Mouse (Mus musculus): ENCODE data around the gene Npas3. TPM values are rescaled to one million over a fixed set of nuclear protein-coding genes. Genes with fewer than 3 reads are reported as not detected.
"Not testable (repeated sequence)": the region's sequence is repeated elsewhere in the genome, so short reads cannot be mapped to it uniquely, and the experiment has no call there.

The Npas3 gene
- polyA plus RNA-seq, 1 experiment from 2014 or later = 0.16 TPM

DNA sequence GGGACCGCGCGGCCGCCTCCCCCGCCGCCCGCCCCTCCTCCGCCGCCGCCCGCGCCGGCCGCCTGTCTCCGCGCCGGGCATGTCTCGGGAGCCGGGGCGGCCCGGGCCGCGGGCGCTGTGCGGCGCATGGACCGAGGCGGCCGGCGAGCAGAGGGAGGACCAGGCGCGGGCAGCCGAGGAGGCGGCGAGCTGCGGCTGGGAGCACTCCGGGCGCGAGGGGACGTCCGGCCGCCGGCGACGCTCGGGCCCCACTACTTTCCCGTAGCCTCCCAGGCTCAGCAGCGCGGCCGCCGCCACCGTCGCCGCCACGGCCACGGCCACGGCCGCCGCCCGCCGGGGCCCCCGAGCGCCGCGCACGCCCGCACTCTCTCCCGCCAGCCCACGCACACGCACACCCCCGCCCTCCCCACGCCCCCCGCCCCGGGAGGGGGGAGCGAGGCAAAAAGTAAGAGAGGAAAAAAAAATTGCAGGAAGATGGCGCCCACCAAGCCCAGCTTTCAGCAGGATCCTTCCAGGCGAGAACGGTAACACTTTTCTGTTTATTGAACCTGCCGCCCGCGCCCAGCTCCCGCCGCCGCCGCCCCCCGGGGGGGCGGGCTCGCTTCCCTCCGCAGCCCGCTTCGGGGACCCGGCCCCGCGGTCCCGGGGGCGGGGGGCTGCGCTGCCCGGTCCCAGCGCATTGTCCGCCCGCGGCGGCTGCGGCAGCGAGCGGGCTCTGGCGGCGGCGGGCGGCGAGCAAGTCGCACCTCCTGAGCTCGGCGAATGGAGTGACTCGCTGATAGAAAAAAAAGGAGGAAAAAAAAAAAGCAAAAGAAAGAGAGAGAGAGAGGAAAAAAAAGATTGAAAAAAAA, 4.3 kb downstream of the Npas3 start:
- Histone ChIP-seq H3K9ac (peak overlapping the region; percentile 50), H3K4me3 (replicated peaks) (peak overlapping the region; percentile 62), H3K4me1 (replicated peaks) (no peaks in the 10 kb centered on the region), H3K27ac (no peak overlapping the region; the same call in none of the 2 replicates), H3K36me3 (no peaks in the 10 kb centered on the region), H3K27me3 (peaks cover 81% of the 10 kb centered on the region), H3K9me3 (replicated peaks) (no peaks in the 10 kb centered on the region), H3K4me2 (peak overlapping the region; percentile 72)
- ATAC-seq (ENCODE audit: low read depth) (peak; percentile 23; the same call in 1 of the 2 replicates), DNase-seq (no peak)
- WGBS (ENCODE audit: insufficient replicate concordance) = under 1% methylated on average over 77 of the region's 115 CpGs

GRCm38 (mm10) chr12:53253461-53254159, 5.1 kb downstream of the Npas3 start:
- Histone ChIP-seq H3K4me1 (replicated peaks) (no peaks in the 10 kb centered on the region), H3K4me3 (replicated peaks) (peak overlapping the region; percentile 62), H3K27ac (no peak overlapping the region), H3K27me3 (peaks cover 73% of the 10 kb centered on the region), H3K4me2 (peak overlapping the region; percentile 72), H3K9ac (no peak overlapping the region), H3K36me3 (no peaks in the 10 kb centered on the region), H3K9me3 (replicated peaks) (no peaks in the 10 kb centered on the region)
- 1% methylated on average over 26 of the region's 32 CpGs for WGBS (ENCODE audit: insufficient replicate concordance)
- no peak for ATAC-seq (ENCODE audit: low read depth)
- DNase-seq = no peak

- H3K4me1 ChIP-seq (replicated peaks) = no peaks in the 10 kb centered on the region
- no peak overlapping the region for H3K9ac ChIP-seq
- H3K27ac ChIP-seq = no peak overlapping the region
- no peaks in the 10 kb centered on the region for H3K36me3 ChIP-seq
- DNase-seq (no peak), ATAC-seq (ENCODE audit: low read depth) (no peak)
- H3K4me3 ChIP-seq (replicated peaks) = no peak overlapping the region
- H3K9me3 ChIP-seq (replicated peaks) = no peaks in the 10 kb centered on the region
- peaks cover 68% of the 10 kb centered on the region for H3K27me3 ChIP-seq
- peak overlapping the region; percentile 72; the same call in 1 of the 2 replicates for H3K4me2 ChIP-seq
- 9% methylated on average over 6 of the region's 6 CpGs for WGBS (ENCODE audit: insufficient replicate concordance)
These were observed 5.6 kb downstream of the Npas3 start for GRCm38 (mm10) chr12:53254160-53254480.

GRCm38 (mm10) chr12:53274502-53274901, 26.0 kb downstream of the Npas3 start:
- not testable (repeated sequence) for H3K27me3 ChIP-seq; H3K9ac ChIP-seq; H3K4me2 ChIP-seq; H3K4me3 ChIP-seq (replicated peaks); H3K36me3 ChIP-seq; DNase-seq; H3K27ac ChIP-seq; H3K9me3 ChIP-seq (replicated peaks); H3K4me1 ChIP-seq (replicated peaks); ATAC-seq (ENCODE audit: low read depth)

DNA sequence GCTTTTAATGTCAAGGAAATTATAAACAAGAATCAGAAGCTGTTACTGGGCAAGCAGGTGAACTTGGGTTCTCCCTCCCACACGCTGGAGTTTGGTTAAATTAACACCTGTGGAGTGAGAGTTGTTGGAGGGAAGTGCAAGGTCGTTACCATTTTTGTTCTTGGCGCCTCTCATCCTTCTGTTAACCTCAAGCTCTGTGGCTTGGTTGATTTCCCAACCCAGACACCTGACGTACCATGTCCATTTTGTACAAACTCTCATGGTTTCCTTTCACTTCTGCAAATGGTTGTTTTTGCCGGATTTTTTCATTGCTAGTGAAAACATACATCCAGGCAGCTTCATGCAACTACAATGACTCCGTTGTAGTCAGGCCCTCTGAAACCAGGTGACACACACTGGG, 28.9 kb downstream of the Npas3 start:
- Histone ChIP-seq H3K9ac (no peak overlapping the region), H3K4me3 (replicated peaks) (no peak overlapping the region), H3K4me2 (no peak overlapping the region), H3K36me3 (no peaks in the 10 kb centered on the region), H3K9me3 (replicated peaks) (no peaks in the 10 kb centered on the region), H3K4me1 (replicated peaks) (no peaks in the 10 kb centered on the region), H3K27me3 (no peaks in the 10 kb centered on the region), H3K27ac (no peak overlapping the region)
- WGBS (ENCODE audit: insufficient replicate concordance) = 42% methylated on average over 6 of the region's 6 CpGs
- ATAC-seq (ENCODE audit: low read depth) = no peak
- no peak for DNase-seq

DNA sequence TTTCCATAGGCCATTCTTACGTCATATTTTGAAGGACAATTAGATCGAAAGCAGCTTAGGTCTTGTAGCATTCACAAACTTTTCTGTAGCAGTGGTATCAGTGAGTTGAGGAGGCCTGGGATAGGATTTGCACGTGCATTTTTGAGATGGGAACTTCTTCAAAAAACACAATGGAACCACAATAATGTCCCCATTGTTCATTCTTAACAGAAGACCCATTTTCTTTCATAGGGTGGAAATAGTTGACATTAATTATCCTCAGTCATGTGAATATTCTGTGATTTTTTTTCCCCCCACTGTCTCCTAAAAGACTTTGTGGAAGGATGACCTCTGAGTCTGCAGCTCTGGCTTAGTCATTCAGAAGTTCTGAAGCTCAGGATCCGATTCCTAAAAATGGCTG, 41.9 kb downstream of the Npas3 start:
- H3K9me3 ChIP-seq (replicated peaks) = no peaks in the 10 kb centered on the region
- no peak for ATAC-seq (ENCODE audit: low read depth)
- no peak overlapping the region for H3K4me2 ChIP-seq
- H3K27me3 ChIP-seq = no peaks in the 10 kb centered on the region
- no peak for DNase-seq
- no peaks in the 10 kb centered on the region for H3K4me1 ChIP-seq (replicated peaks)
- H3K4me3 ChIP-seq (replicated peaks) = no peak overlapping the region
- no peak overlapping the region for H3K27ac ChIP-seq
- H3K36me3 ChIP-seq = no peaks in the 10 kb centered on the region
- 66% methylated on average over 4 of the region's 4 CpGs for WGBS (ENCODE audit: insufficient replicate concordance)
- no peak overlapping the region for H3K9ac ChIP-seq

DNA sequence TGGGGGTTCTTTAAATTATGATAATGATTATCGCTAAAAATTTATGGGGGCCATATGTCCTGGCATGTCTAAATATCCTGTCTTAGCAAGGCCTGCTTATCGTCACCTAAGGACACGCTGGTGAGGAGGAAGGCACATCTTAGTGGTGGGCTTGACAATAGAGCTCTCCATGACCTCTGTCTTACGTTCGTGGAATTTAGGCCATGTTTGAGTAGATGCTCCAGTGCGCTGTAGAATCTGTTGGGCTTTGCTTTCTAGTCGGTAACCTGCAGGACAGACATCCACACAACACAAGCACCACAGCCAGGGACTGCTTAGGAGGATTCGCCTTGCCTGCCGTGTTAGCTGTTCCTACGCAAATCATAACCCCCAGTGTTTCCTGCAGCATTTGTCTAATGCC, 42.4 kb downstream of the Npas3 start:
- Histone ChIP-seq H3K27me3 (no peaks in the 10 kb centered on the region), H3K27ac (no peak overlapping the region), H3K4me1 (replicated peaks) (no peaks in the 10 kb centered on the region), H3K36me3 (no peaks in the 10 kb centered on the region), H3K9me3 (replicated peaks) (no peaks in the 10 kb centered on the region), H3K9ac (no peak overlapping the region), H3K4me2 (no peak overlapping the region), H3K4me3 (replicated peaks) (no peak overlapping the region)
- ATAC-seq (ENCODE audit: low read depth) (no peak), DNase-seq (no peak)
- WGBS (ENCODE audit: insufficient replicate concordance) = 73% methylated on average over 10 of the region's 10 CpGs

- H3K27me3 ChIP-seq = no peaks in the 10 kb centered on the region
- H3K9me3 ChIP-seq (replicated peaks) = no peaks in the 10 kb centered on the region
- H3K4me3 ChIP-seq (replicated peaks) = no peak overlapping the region
- no peak overlapping the region for H3K27ac ChIP-seq
- no peak overlapping the region for H3K4me2 ChIP-seq
- no peak for ATAC-seq (ENCODE audit: low read depth)
- no peaks in the 10 kb centered on the region for H3K36me3 ChIP-seq
- no peak overlapping the region for H3K9ac ChIP-seq
- H3K4me1 ChIP-seq (replicated peaks) = no peaks in the 10 kb centered on the region
- no peak for DNase-seq
- 72% methylated on average over 8 of the region's 8 CpGs for WGBS (ENCODE audit: insufficient replicate concordance)
These were observed 43.5 kb downstream of the Npas3 start for GRCm38 (mm10) chr12:53292010-53292409.

DNA sequence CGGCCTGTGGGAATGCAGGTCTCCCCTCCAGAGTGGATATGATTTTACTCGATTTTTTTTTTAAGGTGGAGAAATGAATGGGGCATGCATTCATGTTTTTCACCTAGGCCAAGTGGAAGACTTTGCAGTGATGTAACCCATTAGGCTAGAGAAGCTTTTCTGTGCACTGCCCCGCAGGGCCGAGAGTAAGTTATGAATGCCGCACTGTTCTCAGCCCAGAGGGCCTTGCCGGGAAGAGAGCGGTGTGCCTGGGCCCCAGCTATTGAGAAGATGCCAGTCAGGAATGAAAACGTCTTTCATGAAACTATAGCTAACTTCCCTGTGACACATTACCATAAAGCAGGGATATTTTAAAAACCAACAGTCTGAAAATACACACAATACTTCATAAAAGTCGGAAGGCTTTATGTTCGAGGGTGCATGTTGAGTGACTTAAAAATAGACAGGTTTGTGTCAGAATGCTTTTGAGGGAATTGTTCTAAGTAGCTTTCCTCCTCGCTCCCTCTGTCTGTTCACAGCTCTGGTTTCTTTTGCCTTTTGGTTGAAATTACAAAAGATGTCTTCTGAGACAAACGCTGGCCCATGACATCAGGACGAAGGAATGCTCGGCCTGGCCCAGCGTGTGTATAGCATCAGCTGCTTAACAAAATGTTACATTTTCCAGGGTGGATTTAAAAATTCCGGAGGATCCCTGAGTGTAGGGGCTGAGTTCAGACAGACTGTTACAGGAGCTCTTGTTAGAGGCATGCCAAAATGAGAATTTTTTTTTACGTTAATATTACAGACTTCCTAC, 44.2 kb downstream of the Npas3 start:
- DNase-seq = no peak
- WGBS (ENCODE audit: insufficient replicate concordance) = 72% methylated on average over 17 of the region's 17 CpGs
- H3K4me3 ChIP-seq (replicated peaks) = no peak overlapping the region
- no peaks in the 10 kb centered on the region for H3K9me3 ChIP-seq (replicated peaks)
- H3K27ac ChIP-seq = no peak overlapping the region
- H3K27me3 ChIP-seq = no peaks in the 10 kb centered on the region
- ATAC-seq (ENCODE audit: low read depth) = no peak
- no peak overlapping the region for H3K4me2 ChIP-seq
- H3K9ac ChIP-seq = no peak overlapping the region
- H3K4me1 ChIP-seq (replicated peaks) = no peaks in the 10 kb centered on the region
- H3K36me3 ChIP-seq = no peaks in the 10 kb centered on the region

GRCm38 (mm10) chr12:53294011-53294410, 45.5 kb downstream of the Npas3 start:
- no peak overlapping the region for H3K9ac ChIP-seq
- WGBS (ENCODE audit: insufficient replicate concordance) = 80% methylated on average over 7 of the region's 7 CpGs
- no peaks in the 10 kb centered on the region for H3K27me3 ChIP-seq
- no peak overlapping the region for H3K27ac ChIP-seq
- H3K4me2 ChIP-seq = no peak overlapping the region
- DNase-seq (no peak), ATAC-seq (ENCODE audit: low read depth) (no peak)
- no peaks in the 10 kb centered on the region for H3K9me3 ChIP-seq (replicated peaks)
- no peak overlapping the region for H3K4me3 ChIP-seq (replicated peaks)
- no peaks in the 10 kb centered on the region for H3K36me3 ChIP-seq
- H3K4me1 ChIP-seq (replicated peaks) = no peaks in the 10 kb centered on the region

DNA sequence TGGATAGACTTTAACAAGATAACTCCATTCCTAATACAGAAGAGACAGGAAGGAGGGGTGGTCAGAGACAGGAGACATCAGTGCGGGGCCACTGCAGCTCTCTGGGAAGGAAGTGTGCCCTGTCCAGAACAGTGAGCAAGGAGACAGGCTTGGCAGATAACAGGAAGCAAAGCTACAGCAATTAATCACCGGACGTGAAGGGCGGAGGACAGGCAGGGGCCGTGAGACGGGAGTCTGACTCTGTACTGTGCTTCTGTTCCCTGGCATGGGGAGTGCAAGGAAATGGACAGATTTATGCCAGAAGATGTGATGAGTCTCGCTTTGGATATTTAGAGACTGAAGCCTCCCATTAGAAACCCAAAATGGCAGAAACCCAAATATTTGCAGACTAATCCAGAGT, 47.3 kb downstream of the Npas3 start:
- Histone ChIP-seq H3K4me3 (replicated peaks) (no peak overlapping the region), H3K9me3 (replicated peaks) (no peaks in the 10 kb centered on the region), H3K27me3 (no peaks in the 10 kb centered on the region), H3K4me2 (no peak overlapping the region), H3K36me3 (no peaks in the 10 kb centered on the region), H3K27ac (no peak overlapping the region), H3K9ac (no peak overlapping the region), H3K4me1 (replicated peaks) (no peaks in the 10 kb centered on the region)
- ATAC-seq (ENCODE audit: low read depth) (peak; percentile 34; the same call in 1 of the 2 replicates), DNase-seq (no peak)
- 18% methylated on average over 7 of the region's 7 CpGs for WGBS (ENCODE audit: insufficient replicate concordance)

Data from liver, embryonic 13.5 days (tissue).